Mouse (Mus musculus): ENCODE measurements around the gene Fah. TPM values are rescaled to one million over a fixed set of nuclear protein-coding genes. Genes with fewer than 3 reads are reported as not detected.

Gene Fah
- polyA plus RNA-seq, 1 experiment from 2014 or later = 4.3 TPM

GRCm38 (mm10) chr7:84596002-84596401, 10.5 kb downstream of the Fah start:
- no peak for DNase-seq (ENCODE audit: low spot score)

GRCm38 (mm10) chr7:84594917-84595303, 11.6 kb downstream of the Fah start:
- no peak for DNase-seq (ENCODE audit: low spot score)

- DNase-seq (ENCODE audit: low spot score) = peak; percentile 77
Measured at GRCm38 (mm10) chr7:84594087-84594916, 12.2 kb downstream of the Fah start.

GRCm38 (mm10) chr7:84591347-84591746, 15.2 kb downstream of the Fah start:
- no peak for DNase-seq (ENCODE audit: low spot score)

GRCm38 (mm10) chr7:84590622-84591021, 15.9 kb downstream of the Fah start:
- no peak for DNase-seq (ENCODE audit: low spot score)

- DNase-seq (ENCODE audit: low spot score) = no peak
Measured at GRCm38 (mm10) chr7:84587101-84587783, 19.3 kb downstream of the Fah start.

GRCm38 (mm10) chr7:84586360-84587100, 20.0 kb downstream of the Fah start:
- no peak for DNase-seq (ENCODE audit: low spot score)

GRCm38 (mm10) chr7:84585086-84585485, 21.4 kb downstream of the Fah start:
- no peak for DNase-seq (ENCODE audit: low spot score)

- no peak for DNase-seq (ENCODE audit: low spot score)
Measured at GRCm38 (mm10) chr7:84579769-84580168, 26.8 kb downstream of the Fah start.

GRCm38 (mm10) chr7:84578841-84579240, 27.7 kb downstream of the Fah start:
- no peak for DNase-seq (ENCODE audit: low spot score)

- no peak for DNase-seq (ENCODE audit: low spot score)
Measured at GRCm38 (mm10) chr7:84577034-84577433, 29.5 kb downstream of the Fah start.

- no peak for DNase-seq (ENCODE audit: low spot score)
Measured at GRCm38 (mm10) chr7:84566200-84566599, 40.3 kb downstream of the Fah start.

- DNase-seq (ENCODE audit: low spot score) = no peak
Measured at GRCm38 (mm10) chr7:84564236-84564635, 42.3 kb downstream of the Fah start.

GRCm38 (mm10) chr7:84560500-84560899, 46.0 kb downstream of the Fah start:
- DNase-seq (ENCODE audit: low spot score) = no peak

GRCm38 (mm10) chr7:84557332-84557731, 49.2 kb downstream of the Fah start:
- no peak for DNase-seq (ENCODE audit: low spot score)

- no peak for DNase-seq (ENCODE audit: low spot score)
Measured at GRCm38 (mm10) chr7:84555294-84555693, 51.2 kb downstream of the Fah start.

GRCm38 (mm10) chr7:84551472-84551871, 55.0 kb downstream of the Fah start:
- no peak for DNase-seq (ENCODE audit: low spot score)

- no peak for DNase-seq (ENCODE audit: low spot score)
Measured at GRCm38 (mm10) chr7:84546667-84547066, 59.9 kb downstream of the Fah start.

GRCm38 (mm10) chr7:84544946-84545345, 61.6 kb downstream of the Fah start:
- DNase-seq (ENCODE audit: low spot score) = no peak
